Mouse (Mus musculus): ENCODE measurements around the gene H2afb2. TPM values are rescaled to one million over a fixed set of nuclear protein-coding genes. Genes with fewer than 3 reads are reported as not detected.

Gene H2afb2
- total RNA-seq (2014; rRNA removed) (not detected in 2 replicates), polyA plus RNA-seq (2015; fragmentation: Nextera tagmentation; extraction: Ambion mirVana) (not detected in 2 replicates)

GRCm38 (mm10) chrX:116680878-116681277, at the start of gene H2afb2:
Gene H2afb2 (plus strand): TSS chrX:116681178.
- no peaks in the 10 kb centered on the region for H3K4me1 ChIP-seq (ENCODE audit: insufficient read depth, low read length)
- no peak within 1 kb of the TSS for H3K4me3 ChIP-seq (ENCODE audit: low read depth, low read length)
- no peaks in the 10 kb centered on the region for H3K36me3 ChIP-seq (ENCODE audit: insufficient read depth, low read length)
- ATAC-seq (ENCODE audit: low FRiP score) (no peak), DNase-seq (ENCODE audit: low spot score) (no peak)
- H3K4me2 ChIP-seq (ENCODE audit: low read depth, low read length, poor library complexity, severe bottlenecking), result no peak within 1 kb of the TSS
- H3K27ac ChIP-seq (ENCODE audit: low read depth, low read length), result no peak within 1 kb of the TSS
- H3K27me3 ChIP-seq (ENCODE audit: insufficient read depth, low read length), result no peaks in the 10 kb centered on the region
- H3K9me3 ChIP-seq (ENCODE audit: low read length), result no peaks in the 10 kb centered on the region
- no peak within 1 kb of the TSS for H3K9ac ChIP-seq (replicated peaks; ENCODE audit: low read length, poor library complexity, severe bottlenecking)
- TF ChIP-seq CTCF (IDR thresholded peaks at IDR 0.05), result no peak
- 89% methylated on average over 6 of the region's 6 CpGs for WGBS

Other genes with a start within 250 kb of the H2afb2 start
- gene Cpxcr1, start 232.2 kb upstream of the H2afb2 start, total RNA-seq (2014; rRNA removed), result not detected in 2 replicates
- gene Cpxcr1, start 232.2 kb upstream of the H2afb2 start, polyA plus RNA-seq (2015; fragmentation: Nextera tagmentation; extraction: Ambion mirVana), result not detected in 2 replicates

Measured in midbrain, postnatal 0 days (tissue).